Mouse (Mus musculus): Measurements from ENCODE around the gene Vipr2. TPM values are rescaled to one million over a fixed set of nuclear protein-coding genes. Genes with fewer than 3 reads are reported as not detected.

Vipr2 gene
- polyA plus RNA-seq, 1 experiment from 2014 or later, result 0.85 TPM

DNA sequence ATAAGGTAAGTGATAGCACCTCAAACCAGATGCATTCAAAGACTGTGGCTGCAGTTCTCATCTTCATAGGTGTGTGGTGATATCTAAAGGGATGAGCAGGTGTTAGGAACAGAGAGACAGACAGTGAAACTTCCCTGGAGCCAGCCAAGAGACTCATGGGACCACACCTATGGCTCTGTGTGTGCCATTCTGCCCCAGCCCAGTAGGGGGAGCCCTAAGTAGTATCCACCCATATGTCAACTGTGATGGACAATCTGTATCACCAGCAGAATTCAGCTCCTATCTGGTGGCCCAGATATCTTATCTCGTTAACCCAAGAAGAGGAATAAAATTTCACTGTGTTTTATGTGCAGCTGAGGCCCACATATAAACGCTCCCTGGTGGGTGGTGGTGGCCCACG is 99.4 kb downstream of the Vipr2 start:
- Histone ChIP-seq H3K27ac (no peak overlapping the region), H3K4me2 (replicated peaks) (no peak overlapping the region), H3K36me3 (no peaks in the 10 kb centered on the region), H3K4me3 (no peak overlapping the region), H3K9me3 (no peaks in the 10 kb centered on the region), H3K27me3 (replicated peaks) (no peaks in the 10 kb centered on the region), H3K9ac (no peak overlapping the region), H3K4me1 (no peaks in the 10 kb centered on the region)
- no peak for ATAC-seq (ENCODE audit: low FRiP score, low read depth)
- WGBS, result 97% methylated on average over 3 of the region's 3 CpGs

GRCm38 (mm10) chr12:116181436-116182050 is 104.0 kb downstream of the Vipr2 start:
- 83% methylated on average over 4 of the region's 4 CpGs for WGBS
- Histone ChIP-seq H3K9ac (no peak overlapping the region), H3K9me3 (no peaks in the 10 kb centered on the region), H3K4me3 (no peak overlapping the region), H3K27ac (no peak overlapping the region), H3K36me3 (no peaks in the 10 kb centered on the region), H3K27me3 (replicated peaks) (no peaks in the 10 kb centered on the region), H3K4me2 (replicated peaks) (no peak overlapping the region), H3K4me1 (no peaks in the 10 kb centered on the region)
- no peak for ATAC-seq (ENCODE audit: low FRiP score, low read depth)

- no peaks in the 10 kb centered on the region for H3K27me3 ChIP-seq (replicated peaks)
- no peak overlapping the region for H3K27ac ChIP-seq
- no peaks in the 10 kb centered on the region for H3K36me3 ChIP-seq
- H3K4me1 ChIP-seq, result no peaks in the 10 kb centered on the region
- H3K9ac ChIP-seq, result no peak overlapping the region
- no peak overlapping the region for H3K4me2 ChIP-seq (replicated peaks)
- H3K4me3 ChIP-seq, result no peak overlapping the region
- no peak for ATAC-seq (ENCODE audit: low FRiP score, low read depth)
- no peaks in the 10 kb centered on the region for H3K9me3 ChIP-seq
Measured at GRCm38 (mm10) chr12:116182376-116182775, 104.8 kb downstream of the Vipr2 start.

GRCm38 (mm10) chr12:116183212-116183935 is 105.8 kb downstream of the Vipr2 start:
- H3K4me1 ChIP-seq, result no peaks in the 10 kb centered on the region
- no peak for ATAC-seq (ENCODE audit: low FRiP score, low read depth)
- H3K9me3 ChIP-seq, result no peaks in the 10 kb centered on the region
- H3K4me2 ChIP-seq (replicated peaks), result no peak overlapping the region
- no peaks in the 10 kb centered on the region for H3K27me3 ChIP-seq (replicated peaks)
- no peaks in the 10 kb centered on the region for H3K36me3 ChIP-seq
- H3K9ac ChIP-seq, result no peak overlapping the region
- H3K27ac ChIP-seq, result no peak overlapping the region
- WGBS, result 88% methylated on average over 6 of the region's 6 CpGs
- H3K4me3 ChIP-seq, result no peak overlapping the region

GRCm38 (mm10) chr12:116193952-116194351 is 116.4 kb downstream of the Vipr2 start:
- WGBS, result 43% methylated on average over 6 of the region's 6 CpGs
- no peak overlapping the region for H3K4me2 ChIP-seq (replicated peaks)
- ATAC-seq (ENCODE audit: low FRiP score, low read depth), result no peak

GRCm38 (mm10) chr12:116194641-116195040 is 117.1 kb downstream of the Vipr2 start:
- Histone ChIP-seq H3K4me3 (no peak overlapping the region), H3K27me3 (replicated peaks) (no peaks in the 10 kb centered on the region)
- ATAC-seq (ENCODE audit: low FRiP score, low read depth), result no peak

More at GRCm38 (mm10) chr12:116193952-116194351, 116.4 kb downstream of the Vipr2 start:
- Histone ChIP-seq H3K27ac (no peak overlapping the region), H3K27me3 (replicated peaks) (no peaks in the 10 kb centered on the region), H3K9me3 (no peaks in the 10 kb centered on the region), H3K4me3 (no peak overlapping the region), H3K4me1 (peaks cover 3% of the 10 kb centered on the region; the same call in 1 of the 2 replicates), H3K36me3 (no peaks in the 10 kb centered on the region), H3K9ac (no peak overlapping the region)

More at GRCm38 (mm10) chr12:116194641-116195040, 117.1 kb downstream of the Vipr2 start:
- Histone ChIP-seq H3K9ac (no peak overlapping the region), H3K27ac (no peak overlapping the region), H3K4me2 (replicated peaks) (no peak overlapping the region), H3K9me3 (no peaks in the 10 kb centered on the region), H3K36me3 (no peaks in the 10 kb centered on the region), H3K4me1 (peaks cover 3% of the 10 kb centered on the region; the same call in 1 of the 2 replicates)

Small RNA genes lying within 50 kb of the gene (microRNA-seq; reads per million reads assigned to microRNA genes)
- gene Gm44372, result not detected

Other genes with a start within 250 kb of the Vipr2 start
- gene Zfp386, start 30.0 kb upstream of the Vipr2 start, polyA plus RNA-seq (2016; fragmentation: Nextera tagmentation; extraction: Ambion mirVana), result 58.1 and 64.8 TPM in 2 replicates
- 17.3 and 17.7 TPM in 2 replicates for gene Wdr60, start 185.3 kb downstream of the Vipr2 start, polyA plus RNA-seq (2016; fragmentation: Nextera tagmentation; extraction: Ambion mirVana)
- not detected in 2 replicates for gene Gm11027, start 197.7 kb downstream of the Vipr2 start, polyA plus RNA-seq (2016; fragmentation: Nextera tagmentation; extraction: Ambion mirVana)
- gene Esyt2, start 203.5 kb downstream of the Vipr2 start, polyA plus RNA-seq (2016; fragmentation: Nextera tagmentation; extraction: Ambion mirVana), result 15.6 and 18.2 TPM in 2 replicates